Mouse (Mus musculus): ENCODE results near the gene Slc4a2.

GRCm38 (mm10) chr5:24428596-24428995 is 5.0 kb downstream of the Slc4a2 start:
- TF ChIP-seq CTCF (IDR thresholded peaks at IDR 0.05; ENCODE audit: insufficient read depth, low read length) (no peak), POLR2A (IDR thresholded peaks at IDR 0.05; ENCODE audit: borderline replicate concordance, extremely low read depth, low read depth, low read length) (no peak)

Measured in lung, adult 2 months (tissue).